ENCODE assay signal across 8 mouse cellular contexts in the genomic region with DNA sequence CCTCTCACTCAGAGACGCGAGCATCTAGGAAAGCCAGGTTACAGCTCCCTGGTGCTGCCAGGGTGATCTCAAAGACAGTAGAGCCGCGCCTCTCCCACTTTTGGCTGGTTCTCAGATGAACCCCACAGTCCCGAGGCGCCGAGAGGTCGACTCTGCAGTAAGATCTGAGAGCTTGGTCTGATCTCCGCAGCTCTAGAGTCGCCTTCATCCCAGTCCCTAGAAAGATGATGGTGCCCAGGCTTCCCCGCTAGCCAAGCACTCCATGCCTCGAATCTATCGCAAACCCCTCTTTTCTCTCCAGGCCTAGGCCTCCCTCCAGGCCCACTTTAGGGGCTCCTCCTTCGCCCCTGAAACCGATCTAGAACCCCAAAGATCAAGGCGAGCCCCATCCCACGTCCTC. TPM values are rescaled to one million over a fixed set of nuclear protein-coding genes. Genes with fewer than 3 reads are reported as not detected.
DNase-seq lines count a peak whose midpoint lies in the region; ATAC-seq and TF ChIP-seq lines count a peak whose summit lies in the region.

No protein-coding gene starts in this region.

- DNase-seq in heart, postnatal 25 days (ENCODE audit: low spot score), result no peak
- DNase-seq in R1 (ENCODE audit: low read depth, low spot score), result peak; percentile 50
- DNase-seq in lung, postnatal 0 days (ENCODE audit: low spot score), result peak; percentile 39
- no peak for DNase-seq in urinary bladder, postnatal 36 days (ENCODE audit: low spot score in 2 of 2)
- DNase-seq in cerebellum, adult 11-12 months, result no peak
- DNase-seq in ovary, adult 18-20 months (ENCODE audit: low spot score), result no peak

- no peak for TF ChIP-seq EP300 in lung, postnatal 0 days (IDR thresholded peaks at IDR 0.05)

- H3K4me1 ChIP-seq in heart, embryonic 15.5 days (replicated peaks), result peaks cover 20% of the 10 kb centered on the region
- H3K4me1 ChIP-seq in lung, postnatal 0 days (ENCODE audit: insufficient read depth, low read depth, low read length), result 0 out of 2 replicates have a peak, but pooled peaks cover 4% of the 10 kb centered on the region

- peak overlapping the region; percentile 59 for H3K9ac ChIP-seq in heart, embryonic 15.5 days
- peak overlapping the region; percentile 43; the same call in 1 of the 2 replicates for H3K9ac ChIP-seq in lung, postnatal 0 days (replicated peaks; ENCODE audit: low read depth)

- peak overlapping the region; percentile 89 for H3K4me2 ChIP-seq in heart, embryonic 15.5 days
- peak overlapping the region; percentile 89 for H3K4me2 ChIP-seq in lung, postnatal 0 days (replicated peaks; ENCODE audit: low read depth, low read length)

- H3K4me3 ChIP-seq in heart, embryonic 15.5 days, result peak overlapping the region; percentile 68
- peak overlapping the region; percentile 75 for H3K4me3 ChIP-seq in lung, postnatal 0 days (ENCODE audit: low read depth, low read length)

- H3K27me3 ChIP-seq in heart, embryonic 15.5 days, result no peaks in the 10 kb centered on the region
- no peaks in the 10 kb centered on the region for H3K27me3 ChIP-seq in lung, postnatal 0 days (replicated peaks; ENCODE audit: insufficient read depth, low read length)

- TF ChIP-seq CTCF in lung, postnatal 0 days (IDR thresholded peaks at IDR 0.05), result no peak

- ATAC-seq in heart, embryonic 15.5 days (replicated peaks; ENCODE audit: insufficient number of reproducible peaks, insufficient read depth, low FRiP score, low read depth), result peak; percentile 10; the same call in 1 of the 2 replicates
- 0 out of 2 replicates have a peak, but pooled peaks have one; percentile 0 for ATAC-seq in granulocyte monocyte progenitor cell, adult 5-6 weeks (replicated peaks; ENCODE audit: poor library complexity, severe bottlenecking)
- peak; percentile 4 for ATAC-seq in lung, postnatal 0 days

- intact Hi-C loops in heart, postnatal 25 days (cut with DNase I), result no loop called here

- H3K27ac ChIP-seq in heart, embryonic 15.5 days, result peak overlapping the region; percentile 43
- H3K27ac ChIP-seq in lung, postnatal 0 days (ENCODE audit: low read length), result peak overlapping the region; percentile 70

- no peaks in the 10 kb centered on the region for H3K9me3 ChIP-seq in heart, embryonic 15.5 days (replicated peaks)
- no peaks in the 10 kb centered on the region for H3K9me3 ChIP-seq in lung, postnatal 0 days (ENCODE audit: low read length)

- H3K36me3 ChIP-seq in heart, embryonic 15.5 days, result no peaks in the 10 kb centered on the region
- H3K36me3 ChIP-seq in lung, postnatal 0 days (ENCODE audit: insufficient read depth, low read length), result no peaks in the 10 kb centered on the region

- 0% methylated on average over 17 of the region's 17 CpGs for WGBS in heart, embryonic 15.5 days
- WGBS in lung, postnatal 0 days, result 0% methylated on average over 17 of the region's 17 CpGs

RNA-seq across cellular contexts. Expression of a gene that starts 0.5 kb away (rescaled TPM):
- polyA plus RNA-seq in heart, embryonic 15.5 days (2015; fragmentation: Nextera tagmentation; extraction: Ambion mirVana), result 86.9 and 91.8 TPM in 2 replicates
- 10 to 100 TPM; 33.2 to 37.0 TPM for total RNA-seq in heart, postnatal 25 days (2021)
- total RNA-seq in granulocyte monocyte progenitor cell, adult 5-6 weeks (2014; fragmentation: Nextera tagmentation), result 9.9 and 23.4 TPM in 2 replicates
- total RNA-seq in granulocyte monocyte progenitor cell, adult 5-6 weeks (2017), result 13.9 and 14.3 TPM in 2 replicates
- 52.6 and 70.9 TPM in 2 replicates for polyA plus RNA-seq in lung, postnatal 0 days (2015; fragmentation: Nextera tagmentation; extraction: Ambion mirVana)

RNA-seq across cellular contexts. Expression of a gene that starts 0.6 kb away (rescaled TPM):
- polyA plus RNA-seq in heart, embryonic 15.5 days (2015; fragmentation: Nextera tagmentation; extraction: Ambion mirVana), result 8.8 and 10.9 TPM in 2 replicates
- 1 to 10 TPM; 3.1 to 4.2 TPM for total RNA-seq in heart, postnatal 25 days (2021)
- 11.8 and 16.3 TPM in 2 replicates for total RNA-seq in granulocyte monocyte progenitor cell, adult 5-6 weeks (2014; fragmentation: Nextera tagmentation)
- total RNA-seq in granulocyte monocyte progenitor cell, adult 5-6 weeks (2017), result 8.7 and 10.9 TPM in 2 replicates
- 18.4 and 19.6 TPM in 2 replicates for polyA plus RNA-seq in lung, postnatal 0 days (2015; fragmentation: Nextera tagmentation; extraction: Ambion mirVana)

RNA-seq across cellular contexts. Expression of a gene that starts 26.3 kb away (rescaled TPM):
- 51.6 and 58.6 TPM in 2 replicates for polyA plus RNA-seq in heart, embryonic 15.5 days (2015; fragmentation: Nextera tagmentation; extraction: Ambion mirVana)
- total RNA-seq in heart, postnatal 25 days (2021), result 10 to 100 TPM; 48.5 to 54.4 TPM
- 19.7 and 25.6 TPM in 2 replicates for total RNA-seq in granulocyte monocyte progenitor cell, adult 5-6 weeks (2014; fragmentation: Nextera tagmentation)
- total RNA-seq in granulocyte monocyte progenitor cell, adult 5-6 weeks (2017), result 20.2 and 23.5 TPM in 2 replicates
- polyA plus RNA-seq in lung, postnatal 0 days (2015; fragmentation: Nextera tagmentation; extraction: Ambion mirVana), result 34.6 and 37.4 TPM in 2 replicates

Comparison
In these comparisons a context has a peak if more than half of its experiments do, and no peak if none do; other contexts are left out.
1. DNase-seq: peak in R1 (single experiment) and lung, postnatal 0 days (single experiment); none in heart, postnatal 25 days (single experiment), urinary bladder, postnatal 36 days (0 of 2), cerebellum, adult 11-12 months (single experiment) and ovary, adult 18-20 months (single experiment).
2. Peak in every context shown above with its lines, with median percentiles within 50 percentile points of each other: ATAC-seq.